Mouse (Mus musculus) layer of hippocampus, adult 11-12 months (tissue): ENCODE measurements at regions not wholly inside any gene's neighbourhood (a gene's known extent, or its start where the extent isn't known, plus 50 kb on each side); places are given as distances from the start of the nearest gene placed in this dataset.

ENCODE experiments used
- DNase-seq: peaks from one replicate; pipeline ENCODE4 v3.0.0; 2022; ENCODE audit warnings: low spot score

- no peak for DNase-seq
Measured at GRCm38 (mm10) chr1:60665329-60665728, 51.3 kb upstream of the Cd28 start.

- DNase-seq = no peak
Measured at GRCm38 (mm10) chr1:60662301-60662986, 54.2 kb upstream of the Cd28 start.

GRCm38 (mm10) chr1:60661857-60662256 is 54.7 kb upstream of the Cd28 start:
- no peak for DNase-seq

GRCm38 (mm10) chr1:60659604-60660003 is 57.0 kb upstream of the Cd28 start:
- no peak for DNase-seq

- no peak for DNase-seq
Measured at GRCm38 (mm10) chr1:60659041-60659440, 57.6 kb upstream of the Cd28 start.

GRCm38 (mm10) chr1:60658383-60658782 is 58.2 kb upstream of the Cd28 start:
- DNase-seq = no peak

- DNase-seq = no peak
Measured at GRCm38 (mm10) chr1:60657511-60657910, 59.1 kb upstream of the Cd28 start.

GRCm38 (mm10) chr1:60656976-60657375 is 59.6 kb upstream of the Cd28 start:
- no peak for DNase-seq

- no peak for DNase-seq
Measured at GRCm38 (mm10) chr1:60655691-60656595, 60.7 kb upstream of the Cd28 start.

- no peak for DNase-seq
Measured at GRCm38 (mm10) chr1:60655206-60655605, 61.4 kb upstream of the Cd28 start.

GRCm38 (mm10) chr1:60652570-60653011 is 64.0 kb upstream of the Cd28 start:
- no peak for DNase-seq

GRCm38 (mm10) chr1:60650158-60650557 is 66.4 kb upstream of the Cd28 start:
- no peak for DNase-seq

GRCm38 (mm10) chr1:60649303-60649850 is 67.2 kb upstream of the Cd28 start:
- DNase-seq = no peak

GRCm38 (mm10) chr1:60646828-60647227 is 69.8 kb upstream of the Cd28 start:
- no peak for DNase-seq

GRCm38 (mm10) chr1:60646174-60646573 is 70.4 kb upstream of the Cd28 start:
- DNase-seq = no peak

- DNase-seq = no peak
Measured at GRCm38 (mm10) chr1:60645176-60645575, 71.4 kb upstream of the Cd28 start.

GRCm38 (mm10) chr1:60642761-60643160 is 73.8 kb upstream of the Cd28 start:
- DNase-seq = no peak

- no peak for DNase-seq
Measured at GRCm38 (mm10) chr1:60642175-60642574, 74.4 kb upstream of the Cd28 start.

GRCm38 (mm10) chr1:60641324-60641764 is 74.4 kb upstream of the Raph1 start:
- no peak for DNase-seq

- peak; percentile 8 for DNase-seq
Measured at GRCm38 (mm10) chr1:60639536-60639935, 72.6 kb upstream of the Raph1 start.

GRCm38 (mm10) chr1:60639059-60639458 is 72.2 kb upstream of the Raph1 start:
- DNase-seq = no peak

- no peak for DNase-seq
Measured at GRCm38 (mm10) chr1:60636802-60637452, 70.0 kb upstream of the Raph1 start.
